Mouse (Mus musculus) ES-E14 (cell line): Measurements from ENCODE around the gene Per3.

Source experiments
- CHD2 ChIP-seq: IDR thresholded peaks from 2 replicates; pipeline ENCODE4 v1.6.1; 2014; ENCODE audit warnings: mild to moderate bottlenecking, low read depth, low read length, inconsistent platforms
- HCFC1 ChIP-seq: IDR thresholded peaks from 2 replicates; pipeline ENCODE4 v1.6.1; 2012; ENCODE audit warnings: low read length, inconsistent platforms, borderline replicate concordance; ENCODE audit not compliant: insufficient read depth

DNA sequence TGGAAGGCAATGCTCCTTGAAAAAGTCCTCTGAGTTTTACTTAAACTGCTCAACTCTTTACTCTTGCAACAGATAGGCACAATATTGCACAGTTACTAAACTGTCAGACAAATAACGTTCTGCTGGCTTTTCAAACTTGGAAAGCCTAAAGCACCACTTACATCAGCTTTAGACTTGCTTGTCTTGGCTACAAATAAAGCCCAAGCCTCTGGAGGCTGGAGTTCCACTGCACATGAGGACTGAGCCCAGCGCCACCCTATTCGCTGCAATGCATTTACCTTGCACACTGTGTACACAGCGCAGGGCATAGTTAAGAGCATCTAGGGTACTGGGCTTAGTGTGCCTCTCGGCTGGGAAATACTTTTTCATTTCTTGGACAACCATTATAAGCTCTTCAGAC, 1.2 kb downstream of the Per3 start:
- TF ChIP-seq CHD2 (no peak), HCFC1 (no peak)
